ENCODE assay signal across 12 mouse cellular contexts in genomic region chr3:112733205-112733604, GRCm38 (mm10).
"Had no signal": no experiment of that assay in that cellular context is flagged by ENCODE, and none has a peak within 500 bp of the region (broad histone marks: within the 10 kb centered on the region; RNA-seq: fewer than 3 reads in every experiment).

No protein-coding gene starts in this region.

- H3K27me3 ChIP-seq: limb, embryonic 12.5 days; megakaryocyte, embryonic 14.5 days; neural tube, embryonic 12.5 days had no signal

- H3K9me3 ChIP-seq: limb, embryonic 12.5 days; megakaryocyte, embryonic 14.5 days; neural tube, embryonic 12.5 days had no signal

- H3K4me2 ChIP-seq: limb, embryonic 12.5 days; neural tube, embryonic 12.5 days had no signal

- H3K4me1 ChIP-seq: limb, embryonic 12.5 days; megakaryocyte, embryonic 14.5 days; neural tube, embryonic 12.5 days had no signal

- H3K4me3 ChIP-seq: limb, embryonic 12.5 days; megakaryocyte, embryonic 14.5 days; neural tube, embryonic 12.5 days had no signal

- ATAC-seq: intestine, postnatal 0 days; lung, postnatal 0 days had no signal

- H3K27ac ChIP-seq: limb, embryonic 12.5 days; liver, embryonic 14.5 days; neural tube, embryonic 12.5 days; stomach, postnatal 0 days had no signal

- DNase-seq: kidney, adult 8-10 months; kidney, postnatal 25 days; liver; lung, adult 18-20 months; lung, postnatal 4 days had no signal

- H3K9ac ChIP-seq: limb, embryonic 12.5 days; liver, embryonic 14.5 days; neural tube, embryonic 12.5 days had no signal

- H3K36me3 ChIP-seq: limb, embryonic 12.5 days; neural tube, embryonic 12.5 days had no signal
